In the genomic region with DNA sequence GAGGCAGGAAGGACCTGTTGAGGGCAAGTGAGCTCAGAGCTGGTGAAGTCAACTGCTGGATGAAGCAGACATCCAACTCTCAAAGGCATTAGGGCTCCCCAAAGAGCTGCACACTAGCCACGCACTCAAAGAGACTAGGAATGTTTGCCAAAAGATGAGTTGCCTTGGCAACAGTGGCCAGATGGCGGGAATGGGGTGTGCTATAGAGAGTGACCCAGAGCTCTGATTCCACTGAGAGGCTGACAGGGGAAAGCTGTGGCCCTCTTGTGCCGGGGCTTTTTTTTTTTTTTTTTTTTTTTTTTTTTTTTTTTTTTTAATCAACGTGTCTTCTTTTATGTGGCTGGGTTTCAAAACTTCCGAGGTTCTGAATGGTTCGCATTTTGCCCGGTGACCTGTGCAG, we compare ENCODE assay signal across 14 mouse cellular contexts.
DNase-seq lines count a peak whose midpoint lies in the region; ATAC-seq and TF ChIP-seq lines count a peak whose summit lies in the region.
"Had no signal": no experiment of that assay in that cellular context is flagged by ENCODE, and none has a peak within 500 bp of the region (broad histone marks: within the 10 kb centered on the region; RNA-seq: fewer than 3 reads in every experiment).

No protein-coding gene starts in this region.

- TF ChIP-seq CTCF in lung, embryonic 14.5 days (IDR thresholded peaks at IDR 0.05; ENCODE audit: low read depth): no peak

- ATAC-seq in lung, embryonic 14.5 days (ENCODE audit: insufficient read depth): peak; percentile 54; the same call in 1 of the 2 replicates
- ATAC-seq in hindbrain, embryonic 11.5 days (ENCODE audit: low FRiP score): peak; percentile 61; the same call in 1 of the 2 replicates
- no peak for ATAC-seq in CD4-positive, CD25-positive, alpha-beta regulatory T cell, adult 4 months

- H3K9me3 ChIP-seq in lung, embryonic 14.5 days (ENCODE audit: low read depth, low read length): no peaks in the 10 kb centered on the region
- no peaks in the 10 kb centered on the region for H3K9me3 ChIP-seq in hindbrain, embryonic 11.5 days (ENCODE audit: control insufficient read depth, low read length)
- H3K9me3 ChIP-seq in heart, embryonic 10.5 days: no peaks in the 10 kb centered on the region
- H3K9me3 ChIP-seq: liver, embryonic 13.5 days; stomach, embryonic 15.5 days had no signal

- 26% methylated on average over 7 of the region's 7 CpGs for WGBS in lung, embryonic 14.5 days
- 25% methylated on average over 7 of the region's 7 CpGs for WGBS in hindbrain, embryonic 11.5 days
- WGBS in heart, embryonic 10.5 days: 74% methylated on average over 7 of the region's 7 CpGs

- no peak overlapping the region for H3K9ac ChIP-seq in lung, embryonic 14.5 days
- H3K9ac ChIP-seq in hindbrain, embryonic 11.5 days (ENCODE audit: low read depth, low read length): no peak overlapping the region
- H3K9ac ChIP-seq: liver, embryonic 13.5 days; stomach, embryonic 15.5 days had no signal

- no peaks in the 10 kb centered on the region for H3K36me3 ChIP-seq in lung, embryonic 14.5 days (ENCODE audit: insufficient read depth)
- no peaks in the 10 kb centered on the region for H3K36me3 ChIP-seq in hindbrain, embryonic 11.5 days (ENCODE audit: control insufficient read depth, insufficient read depth, low read length)
- no peaks in the 10 kb centered on the region for H3K36me3 ChIP-seq in heart, embryonic 10.5 days
- H3K36me3 ChIP-seq: liver, embryonic 13.5 days; stomach, embryonic 15.5 days had no signal

- H3K4me1 ChIP-seq in lung, embryonic 14.5 days (ENCODE audit: insufficient read depth): peaks cover 19% of the 10 kb centered on the region; the same call in 1 of the 2 replicates
- H3K4me1 ChIP-seq in hindbrain, embryonic 11.5 days (replicated peaks; ENCODE audit: control insufficient read depth, insufficient read depth, low read length): peaks cover 7% of the 10 kb centered on the region; the same call in 1 of the 2 replicates
- peaks cover 47% of the 10 kb centered on the region for H3K4me1 ChIP-seq in heart, embryonic 10.5 days
- H3K4me1 ChIP-seq: liver, embryonic 13.5 days had no signal

- no peak overlapping the region for H3K4me2 ChIP-seq in lung, embryonic 14.5 days
- no peak overlapping the region for H3K4me2 ChIP-seq in hindbrain, embryonic 11.5 days (replicated peaks; ENCODE audit: low read depth, low read length)
- H3K4me2 ChIP-seq: liver, embryonic 13.5 days; stomach, embryonic 15.5 days had no signal

- peak; percentile 74 for DNase-seq in lung, embryonic 14.5 days
- no peak for DNase-seq in lung, postnatal 4 days
- DNase-seq in embryo, embryonic 10.5 days (ENCODE audit: low spot score): peak; percentile 78
- DNase-seq in hindbrain, embryonic 11.5 days (ENCODE audit: low spot score): peak; percentile 59
- peak; percentile 70 for DNase-seq in retina, embryonic 14.5 days (ENCODE audit: low spot score)
- no peak for DNase-seq in heart, embryonic 10.5 days (ENCODE audit: low spot score)
- DNase-seq: cerebellum, postnatal 36 days; heart, postnatal 14 days; kidney, adult 2 months; liver, embryonic 13.5 days had no signal

- no peaks in the 10 kb centered on the region for H3K27me3 ChIP-seq in lung, embryonic 14.5 days (ENCODE audit: insufficient read depth, low read length)
- no peaks in the 10 kb centered on the region for H3K27me3 ChIP-seq in hindbrain, embryonic 11.5 days (ENCODE audit: control insufficient read depth, insufficient read depth, low read length)
- peaks cover 17% of the 10 kb centered on the region; the same call in 1 of the 2 replicates for H3K27me3 ChIP-seq in heart, embryonic 10.5 days (ENCODE audit: insufficient read depth, poor library complexity, severe bottlenecking)
- H3K27me3 ChIP-seq: liver, embryonic 13.5 days; stomach, embryonic 15.5 days had no signal

- no peak overlapping the region for H3K27ac ChIP-seq in lung, embryonic 14.5 days (ENCODE audit: low read depth)
- no peak overlapping the region for H3K27ac ChIP-seq in hindbrain, embryonic 11.5 days (ENCODE audit: low read depth, low read length)
- H3K27ac ChIP-seq in heart, embryonic 10.5 days: no peak overlapping the region
- H3K27ac ChIP-seq: liver, embryonic 13.5 days; macrophage; stomach, embryonic 15.5 days had no signal

- no peak overlapping the region for H3K4me3 ChIP-seq in lung, embryonic 14.5 days (ENCODE audit: low read depth, low read length)
- no peak overlapping the region for H3K4me3 ChIP-seq in hindbrain, embryonic 11.5 days (ENCODE audit: low read depth, low read length)
- no peak overlapping the region for H3K4me3 ChIP-seq in heart, embryonic 10.5 days
- H3K4me3 ChIP-seq: erythroblast, embryonic 14.5 days; liver, embryonic 13.5 days; stomach, embryonic 15.5 days had no signal

Comparison
In these comparisons a context has a peak if more than half of its experiments do, and no peak if none do; other contexts are left out.
1. DNase-seq: peak in lung, embryonic 14.5 days (single experiment), embryo, embryonic 10.5 days (single experiment), hindbrain, embryonic 11.5 days (single experiment) and retina, embryonic 14.5 days (single experiment); none in lung, postnatal 4 days (0 of 2) and heart, embryonic 10.5 days (single experiment).